Mouse (Mus musculus) liver, adult (tissue): ENCODE measurements around the gene B3gnt4.

Experiments
- GATA4 ChIP-seq: IDR thresholded peaks from 2 replicates; pipeline ENCODE4 v1.6.1; 2014; ENCODE audit warnings: mild to moderate bottlenecking, low read length; ENCODE audit not compliant: insufficient replicate concordance

Gene B3gnt4

DNA sequence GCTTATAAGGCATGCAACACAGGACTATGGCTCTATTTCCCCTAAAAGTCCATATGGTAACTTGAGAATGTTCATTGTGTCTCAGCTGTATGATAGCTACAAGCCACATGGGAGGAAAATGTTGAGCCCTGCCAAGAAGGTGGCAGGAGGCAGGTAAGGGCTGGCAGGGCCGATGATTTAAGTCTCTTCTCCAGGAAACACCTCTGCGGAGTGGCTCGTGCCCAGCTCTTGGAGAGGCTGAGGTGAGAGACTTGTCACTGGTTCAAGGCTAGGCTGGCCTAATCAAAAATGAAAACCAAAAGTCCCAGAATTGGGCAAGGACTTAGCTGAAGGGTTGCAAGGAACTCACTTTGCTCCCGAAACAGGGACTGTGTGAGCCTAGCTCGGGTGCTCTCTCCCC is at the start of gene B3gnt4:
Gene B3gnt4 (plus strand): TSS at position 301 of the 400 bp plus-strand sequence.
- no peak for TF ChIP-seq GATA4

- TF ChIP-seq GATA4 = no peak
Measured at GRCm38 (mm10) chr5:123461420-123461819, 48.8 kb upstream of the B3gnt4 start.

- TF ChIP-seq GATA4 = no peak
Measured at GRCm38 (mm10) chr5:123464638-123465037, 45.6 kb upstream of the B3gnt4 start.

GRCm38 (mm10) chr5:123470784-123471400 is 39.4 kb upstream of the B3gnt4 start:
- no peak for TF ChIP-seq GATA4

- no peak for TF ChIP-seq GATA4
Measured at GRCm38 (mm10) chr5:123473817-123474216, 36.4 kb upstream of the B3gnt4 start.

- TF ChIP-seq GATA4 = no peak
Measured at GRCm38 (mm10) chr5:123487659-123488395, 22.4 kb upstream of the B3gnt4 start.

DNA sequence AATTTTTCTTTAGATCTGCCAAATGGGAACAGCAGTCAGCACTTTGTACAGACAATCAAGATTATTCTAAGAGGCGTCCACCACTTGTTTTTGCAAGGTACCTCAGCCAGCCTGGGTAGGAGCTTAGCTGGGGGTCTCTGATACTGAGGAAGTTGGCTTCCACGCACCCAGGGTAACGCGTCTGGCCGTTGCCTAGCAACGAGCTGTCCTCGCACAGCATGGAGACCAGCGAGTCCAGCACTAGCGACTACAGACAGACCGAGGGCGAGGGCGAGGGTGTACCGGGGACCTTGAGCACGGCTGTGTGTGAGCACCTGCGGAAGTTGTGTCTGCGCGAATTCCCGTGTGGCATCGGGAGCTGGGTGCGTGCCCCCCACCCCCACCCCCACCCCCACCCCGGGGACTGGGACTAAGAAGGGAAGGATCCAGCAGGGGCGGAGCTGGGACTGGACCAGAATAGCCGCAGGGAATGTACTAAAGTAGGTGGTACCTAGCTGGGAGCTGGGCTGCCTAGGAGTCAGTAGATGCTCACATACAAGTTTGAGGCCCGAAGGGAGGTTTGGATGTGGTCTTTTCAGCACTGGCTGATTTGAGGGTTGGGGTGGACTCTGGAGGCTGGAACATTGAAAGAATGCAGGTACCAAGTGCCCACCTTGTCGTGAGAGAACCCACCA is 21.0 kb upstream of the B3gnt4 start, which contains the start of the genes Lrrc43 and Il31:
Gene Lrrc43 (plus strand): TSS at position 194 of the 674 bp plus-strand sequence.
Gene Il31 (minus strand): TSS at position 378 of the 674 bp plus-strand sequence.
- no peak for TF ChIP-seq GATA4

GRCm38 (mm10) chr5:123489935-123490334 is 20.3 kb upstream of the B3gnt4 start:
- TF ChIP-seq GATA4 = no peak

DNA sequence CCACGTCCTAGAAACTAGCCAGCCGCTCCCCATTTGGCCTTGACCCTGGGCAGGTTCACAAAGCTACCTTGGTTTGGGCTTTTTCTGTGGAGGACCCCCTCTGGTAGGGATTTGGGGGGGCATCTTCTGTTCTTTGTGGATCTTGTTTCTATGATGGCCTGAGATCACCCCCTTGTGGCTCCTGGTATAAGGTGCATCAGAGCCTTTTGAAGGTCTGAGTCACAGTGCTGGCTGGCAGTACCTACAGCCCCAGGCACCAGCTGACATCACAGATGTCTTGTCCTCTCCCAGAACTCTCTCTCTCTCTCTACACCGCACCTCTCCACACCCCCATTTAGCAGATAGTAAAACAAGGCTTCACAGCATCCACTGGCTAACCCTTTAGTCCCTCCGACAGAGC is 10.5 kb upstream of the B3gnt4 start:
- TF ChIP-seq GATA4 = no peak

GRCm38 (mm10) chr5:123501973-123502372 is 8.3 kb upstream of the B3gnt4 start:
- TF ChIP-seq GATA4 = no peak

DNA sequence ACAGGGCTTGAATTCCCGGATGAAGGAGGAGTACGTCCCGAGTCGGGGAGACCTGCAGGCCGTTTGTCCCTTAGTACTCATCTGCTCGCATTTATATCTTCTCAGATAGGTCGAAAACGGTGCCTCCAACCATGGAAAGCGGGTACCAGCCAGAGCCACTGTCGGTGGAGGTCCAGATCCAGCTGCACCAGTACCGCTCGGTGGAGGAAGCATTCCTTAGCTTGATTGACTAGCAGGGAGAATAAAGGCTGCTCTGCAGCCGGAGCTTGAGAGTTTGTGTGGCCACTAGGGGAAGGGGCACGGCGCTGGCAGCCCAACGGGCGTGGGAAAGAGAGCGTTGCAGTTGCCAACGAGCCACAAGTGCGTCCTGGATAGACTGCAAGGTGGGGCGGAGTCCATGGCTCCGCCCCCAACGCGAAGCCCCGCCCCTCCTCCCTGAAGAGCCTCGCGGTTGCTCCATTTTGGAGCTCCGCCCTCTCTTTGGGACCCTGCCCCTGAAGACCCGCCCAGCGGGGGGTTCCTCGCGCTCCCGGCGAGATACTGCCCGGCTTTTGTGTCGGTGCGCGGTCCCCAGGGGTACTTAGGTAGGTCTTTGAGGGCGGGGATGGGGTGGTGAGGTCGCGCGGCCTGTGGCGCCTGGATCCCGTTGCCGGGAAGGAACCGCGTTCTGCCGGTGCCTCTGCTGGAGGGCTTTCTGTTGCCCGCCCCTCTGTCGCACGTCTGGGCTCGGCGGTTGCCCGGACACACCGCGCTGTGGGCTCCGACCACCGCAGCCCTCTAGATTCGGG is 2.1 kb upstream of the B3gnt4 start:
- TF ChIP-seq GATA4 = no peak

- TF ChIP-seq GATA4 = no peak
Measured at GRCm38 (mm10) chr5:123508921-123509320, 1.3 kb upstream of the B3gnt4 start.

- no peak for TF ChIP-seq GATA4
Measured at GRCm38 (mm10) chr5:123512102-123512501, 1.8 kb downstream of the B3gnt4 start.

DNA sequence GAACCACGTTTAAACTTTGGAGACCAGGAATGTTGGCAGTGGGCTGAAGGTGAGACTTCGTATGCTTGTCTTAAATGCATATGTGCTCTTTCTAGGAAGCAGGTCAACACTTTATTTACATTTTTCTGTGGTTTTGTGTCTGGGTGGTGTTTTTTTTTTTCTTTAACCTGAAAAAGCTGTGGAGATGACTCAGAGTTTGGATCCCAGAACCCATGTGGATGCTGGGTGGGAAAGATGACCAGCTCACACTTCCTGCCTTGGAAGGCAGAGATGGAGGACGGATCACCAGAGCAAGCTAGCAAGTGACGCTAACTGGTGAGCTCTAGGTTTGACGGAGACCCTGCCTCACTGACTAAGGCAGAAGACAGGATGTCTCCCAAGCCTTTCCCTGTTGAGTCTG is 4.6 kb downstream of the B3gnt4 start:
- TF ChIP-seq GATA4 = no peak

DNA sequence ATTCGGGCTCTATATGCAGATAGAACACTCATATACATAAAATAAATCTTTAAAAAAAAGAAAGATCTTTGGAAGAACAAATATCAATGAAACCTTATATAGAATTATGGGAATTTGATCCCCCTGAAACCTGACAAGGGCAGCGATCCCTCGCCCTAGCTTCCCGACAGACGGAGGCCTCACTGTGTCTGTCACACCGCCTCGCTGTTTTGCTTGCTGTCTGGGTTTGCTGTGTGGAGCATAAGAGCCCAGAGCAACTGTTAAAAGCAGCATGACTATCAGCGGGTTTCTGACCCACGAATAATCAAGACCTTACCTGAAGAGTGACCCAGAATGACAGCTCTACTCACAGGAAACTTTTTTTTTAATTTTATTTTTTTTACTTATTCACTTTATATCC is 10.4 kb downstream of the B3gnt4 start:
- no peak for TF ChIP-seq GATA4

DNA sequence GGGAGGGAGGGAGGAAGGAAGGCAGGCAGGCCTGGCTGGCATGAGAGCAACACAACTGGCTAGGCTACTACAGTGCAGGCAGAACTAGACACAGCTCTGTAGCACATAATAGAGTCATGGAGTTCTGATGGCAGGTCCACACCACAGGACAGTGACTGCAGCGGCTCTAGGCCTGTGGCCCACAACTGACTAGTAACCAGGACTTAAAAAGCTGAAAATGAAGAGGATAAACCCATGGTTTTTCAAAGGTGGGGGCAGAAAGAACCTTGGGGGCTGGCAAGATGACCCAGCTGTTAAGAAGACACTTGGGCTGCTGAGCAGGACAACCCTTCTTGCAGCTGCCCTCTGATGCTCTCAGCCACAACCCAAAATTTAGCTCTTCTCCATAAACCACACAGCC is 11.4 kb downstream of the B3gnt4 start:
- TF ChIP-seq GATA4 = no peak

DNA sequence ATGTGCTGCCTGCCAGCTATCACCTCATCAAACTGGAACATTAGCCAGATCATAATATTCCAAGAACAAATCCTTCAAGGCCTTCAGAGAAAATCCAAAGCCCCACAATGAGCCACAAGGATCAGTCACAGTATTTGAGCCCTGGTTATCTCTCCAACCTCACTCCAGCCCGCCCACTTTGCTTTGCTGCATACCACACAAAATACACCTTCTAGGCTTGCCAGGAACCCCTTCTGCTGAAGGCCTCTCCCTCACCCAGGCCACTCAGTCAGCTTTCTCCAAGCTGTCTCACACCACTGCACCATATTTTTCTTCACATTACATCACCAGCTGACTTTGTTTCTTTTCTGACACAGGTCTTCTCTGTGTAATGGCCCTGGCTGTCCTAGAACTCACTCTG is 11.9 kb downstream of the B3gnt4 start:
- TF ChIP-seq GATA4 = no peak
